Mouse (Mus musculus) limb, embryonic 14.5 days (tissue): ENCODE data around the gene Slc35g2. TPM values are rescaled to one million over a fixed set of nuclear protein-coding genes. Genes with fewer than 3 reads are reported as not detected.
A peak's percentile ranks its signal among the peaks of the same experiment; 100 is the strongest.

Experiments
- ATAC-seq: fragments of 200-750 bp; cut with Nextera tagmentation; 2 replicates; pipeline ENCODE4 v1.8.0; 2017; ENCODE audit warnings: low read depth, moderate number of reproducible peaks, moderate TSS enrichment; ENCODE audit not compliant: low FRiP score
- DNase-seq: peaks from one replicate; pipeline ENCODE4 v3.0.0-alpha.2; 2015; ENCODE audit warnings: low spot score
- H3K27ac ChIP-seq: fragments of 300-500 bp; sonication (generic); replicated peaks from 2 replicates; pipeline ENCODE4 v1.5.1; 2014; ENCODE audit warnings: low read depth, mild to moderate bottlenecking, low read length, moderate library complexity, mixed read lengths
- H3K27me3 ChIP-seq: fragments of 300-500 bp; sonication (generic); 2 replicates; pipeline ENCODE4 v1.6.1; 2014; ENCODE audit warnings: low read length, mixed read lengths; ENCODE audit not compliant: control insufficient read depth, insufficient read depth
- H3K36me3 ChIP-seq: fragments of 300-500 bp; sonication (generic); 2 replicates; pipeline ENCODE4 v1.6.1; 2014; ENCODE audit warnings: mild to moderate bottlenecking, low read length, moderate library complexity, mixed read lengths; ENCODE audit not compliant: control insufficient read depth, insufficient read depth
- H3K4me1 ChIP-seq: fragments of 300-500 bp; sonication (generic); 2 replicates; pipeline ENCODE4 v1.6.1; 2014; ENCODE audit warnings: antibody characterized with exemption, low read length, mixed read lengths; ENCODE audit not compliant: control insufficient read depth, insufficient read depth
- H3K4me2 ChIP-seq: fragments of 300-500 bp; sonication (generic); replicated peaks from 2 replicates; pipeline ENCODE4 v1.6.1; 2014; ENCODE audit warnings: low read depth, mild to moderate bottlenecking, low read length, moderate library complexity; ENCODE audit not compliant: severe bottlenecking
- H3K4me3 ChIP-seq: fragments of 300-500 bp; sonication (generic); replicated peaks from 2 replicates; pipeline ENCODE4 v1.5.1; 2014; ENCODE audit warnings: low read length
- H3K9ac ChIP-seq: fragments of 300-500 bp; sonication (generic); 2 replicates; pipeline ENCODE4 v1.6.1; 2014; ENCODE audit warnings: mild to moderate bottlenecking, low read depth, low read length, moderate library complexity; ENCODE audit not compliant: severe bottlenecking
- H3K9me3 ChIP-seq: fragments of 300-500 bp; sonication (generic); 2 replicates; pipeline ENCODE4 v1.6.1; 2016; ENCODE audit warnings: low read length; ENCODE audit not compliant: control insufficient read depth
- POLR2A ChIP-seq: fragments of 200-500 bp; IDR thresholded peaks from 2 replicates; pipeline ENCODE4 v1.8.0; 2012; ENCODE audit warnings: inconsistent platforms, mild to moderate bottlenecking, moderate library complexity, borderline replicate concordance; ENCODE audit not compliant: insufficient read depth, insufficient read length; ENCODE audit errors: extremely low read depth
- WGBS: fragments of 180-500 bp; shearing (Covaris S2); extraction: QIAGEN DNeasy Blood & Tissue Kit; methylation state at CpG from one replicate; pipeline ENCODE4 v1.1.7; 2014; 5-methylcytosine and 5-hydroxymethylcytosine counted together
- polyA plus RNA-seq, 2 experiments: library from polyadenylated mRNA; depleted of rRNA in 1 of 2; stranded (reverse) in 1 of 2; unstranded in 1 of 2; fragments of >200 nt; fragmentation: Nextera tagmentation in 1 of 2; extraction: Ambion mirVana in 1 of 2; gene quantifications; 2 replicates each; pipeline versions ENCODE4 v1.2.1 to v1.2.3; 2012 to 2014

Gene Slc35g2
- polyA plus RNA-seq, 2 experiments: 1.8 to 4.1 TPM

GRCm38 (mm10) chr9:100525225-100525624 is 45.7 kb downstream of the Slc35g2 start:
- no peak overlapping the region for H3K27ac ChIP-seq
- H3K9ac ChIP-seq: no peak overlapping the region
- no peak overlapping the region for H3K4me2 ChIP-seq
- DNase-seq (no peak), ATAC-seq (no peak)
- no peak overlapping the region for H3K4me3 ChIP-seq
- H3K27me3 ChIP-seq: no peaks in the 10 kb centered on the region
- no peaks in the 10 kb centered on the region for H3K4me1 ChIP-seq
- H3K36me3 ChIP-seq: no peaks in the 10 kb centered on the region
- no peaks in the 10 kb centered on the region for H3K9me3 ChIP-seq
- no peak for TF ChIP-seq POLR2A
- 84% methylated on average over 2 of the region's 2 CpGs for WGBS

GRCm38 (mm10) chr9:100522029-100522428 is 48.9 kb downstream of the Slc35g2 start:
- ATAC-seq: no peak
- no peak overlapping the region for H3K4me2 ChIP-seq
- no peak for TF ChIP-seq POLR2A
- no peaks in the 10 kb centered on the region for H3K36me3 ChIP-seq
- no peak for DNase-seq
- H3K27me3 ChIP-seq: no peaks in the 10 kb centered on the region
- H3K9ac ChIP-seq: no peak overlapping the region
- no peaks in the 10 kb centered on the region for H3K4me1 ChIP-seq
- H3K9me3 ChIP-seq: no peaks in the 10 kb centered on the region
- no peak overlapping the region for H3K27ac ChIP-seq
- H3K4me3 ChIP-seq: no peak overlapping the region
- 79% methylated on average over 2 of the region's 2 CpGs for WGBS

GRCm38 (mm10) chr9:100520586-100520985 is 50.3 kb downstream of the Slc35g2 start:
- Histone ChIP-seq H3K4me1 (no peaks in the 10 kb centered on the region), H3K4me2 (no peak overlapping the region), H3K36me3 (no peaks in the 10 kb centered on the region), H3K4me3 (no peak overlapping the region), H3K9me3 (no peaks in the 10 kb centered on the region), H3K27me3 (no peaks in the 10 kb centered on the region), H3K9ac (no peak overlapping the region), H3K27ac (no peak overlapping the region)
- ATAC-seq: no peak
- 1% methylated on average over 2 of the region's 2 CpGs for WGBS
- TF ChIP-seq POLR2A: no peak
- peak; percentile 75 for DNase-seq

GRCm38 (mm10) chr9:100520012-100520411 is 50.9 kb downstream of the Slc35g2 start:
- 96% methylated on average over 3 of the region's 3 CpGs for WGBS
- no peak overlapping the region for H3K4me2 ChIP-seq
- H3K27me3 ChIP-seq: no peaks in the 10 kb centered on the region
- no peaks in the 10 kb centered on the region for H3K4me1 ChIP-seq
- TF ChIP-seq POLR2A: no peak
- H3K9ac ChIP-seq: no peak overlapping the region
- H3K27ac ChIP-seq: no peak overlapping the region
- H3K4me3 ChIP-seq: no peak overlapping the region
- DNase-seq: no peak
- no peaks in the 10 kb centered on the region for H3K9me3 ChIP-seq
- H3K36me3 ChIP-seq: no peaks in the 10 kb centered on the region
- no peak for ATAC-seq

- H3K9me3 ChIP-seq: no peaks in the 10 kb centered on the region
- H3K9ac ChIP-seq: no peak overlapping the region
- TF ChIP-seq POLR2A: no peak
- H3K4me2 ChIP-seq: no peak overlapping the region
- peaks cover 7% of the 10 kb centered on the region; the same call in 1 of the 2 replicates for H3K4me1 ChIP-seq
- H3K27me3 ChIP-seq: no peaks in the 10 kb centered on the region
- H3K4me3 ChIP-seq: no peak overlapping the region
- DNase-seq: no peak
- H3K27ac ChIP-seq: no peak overlapping the region
- no peak for ATAC-seq
- peaks cover 5% of the 10 kb centered on the region; the same call in 1 of the 2 replicates for H3K36me3 ChIP-seq
- WGBS: 86% methylated on average over 2 of the region's 2 CpGs
Measured at GRCm38 (mm10) chr9:100507581-100507980, 63.3 kb downstream of the Slc35g2 start.

GRCm38 (mm10) chr9:100506652-100507051 is 64.2 kb downstream of the Slc35g2 start:
- no peak overlapping the region for H3K9ac ChIP-seq
- no peak overlapping the region for H3K4me3 ChIP-seq
- no peaks in the 10 kb centered on the region for H3K9me3 ChIP-seq
- WGBS: 46% methylated on average over 2 of the region's 2 CpGs
- no peak overlapping the region for H3K4me2 ChIP-seq
- H3K36me3 ChIP-seq: peaks cover 5% of the 10 kb centered on the region; the same call in 1 of the 2 replicates
- H3K27ac ChIP-seq: 0 out of 2 replicates have a peak overlapping the region, but pooled peaks have one; percentile 5
- ATAC-seq (no peak), DNase-seq (peak; percentile 51)
- no peaks in the 10 kb centered on the region for H3K27me3 ChIP-seq
- peaks cover 7% of the 10 kb centered on the region; the same call in 1 of the 2 replicates for H3K4me1 ChIP-seq
- no peak for TF ChIP-seq POLR2A
